Mouse (Mus musculus): Measurements from ENCODE around the gene Clec2g. TPM values are rescaled to one million over a fixed set of nuclear protein-coding genes. Genes with fewer than 3 reads are reported as not detected.
"Not testable (repeated sequence)": the region's sequence is repeated elsewhere in the genome, so short reads cannot be mapped to it uniquely, and the experiment has no call there.

Gene Clec2g
- polyA plus RNA-seq (2015; fragmentation: Nextera tagmentation; extraction: Ambion mirVana) = 0.38 and 1.3 TPM in 2 replicates

DNA sequence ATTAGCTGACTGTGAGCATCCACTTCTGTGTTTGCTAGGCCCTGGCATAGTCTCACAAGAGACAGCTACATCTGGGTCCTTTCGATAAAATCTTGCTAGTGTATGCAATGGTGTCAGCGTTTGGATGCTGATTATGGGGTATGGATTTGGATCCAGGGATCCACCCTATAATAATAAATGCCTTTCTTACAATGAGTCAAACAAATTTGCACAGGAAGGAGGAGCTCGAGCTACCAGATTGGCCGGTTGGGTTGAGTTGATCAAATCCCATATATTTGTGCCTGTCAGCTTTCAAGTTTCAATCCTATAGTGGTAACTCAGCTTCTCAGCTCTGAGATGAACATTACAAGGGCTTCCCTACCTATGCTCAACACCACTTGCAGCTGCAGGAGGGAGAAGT lies at the start of gene Clec2g:
Gene Clec2g, plus strand, starts transcription at position 301 of the 400 bp plus-strand sequence.
- peak within 1 kb of the TSS; percentile 62; the same call in 1 of the 2 replicates for H3K27ac ChIP-seq
- H3K9me3 ChIP-seq; H3K4me3 ChIP-seq; H3K9ac ChIP-seq; H3K36me3 ChIP-seq; ATAC-seq (ENCODE audit: insufficient number of reproducible peaks, insufficient read depth, low FRiP score, low TSS enrichment, low read depth); H3K27me3 ChIP-seq; H3K4me1 ChIP-seq; H3K4me2 ChIP-seq: not testable (repeated sequence)
- 90% methylated on average over 4 of the region's 4 CpGs for WGBS

DNA sequence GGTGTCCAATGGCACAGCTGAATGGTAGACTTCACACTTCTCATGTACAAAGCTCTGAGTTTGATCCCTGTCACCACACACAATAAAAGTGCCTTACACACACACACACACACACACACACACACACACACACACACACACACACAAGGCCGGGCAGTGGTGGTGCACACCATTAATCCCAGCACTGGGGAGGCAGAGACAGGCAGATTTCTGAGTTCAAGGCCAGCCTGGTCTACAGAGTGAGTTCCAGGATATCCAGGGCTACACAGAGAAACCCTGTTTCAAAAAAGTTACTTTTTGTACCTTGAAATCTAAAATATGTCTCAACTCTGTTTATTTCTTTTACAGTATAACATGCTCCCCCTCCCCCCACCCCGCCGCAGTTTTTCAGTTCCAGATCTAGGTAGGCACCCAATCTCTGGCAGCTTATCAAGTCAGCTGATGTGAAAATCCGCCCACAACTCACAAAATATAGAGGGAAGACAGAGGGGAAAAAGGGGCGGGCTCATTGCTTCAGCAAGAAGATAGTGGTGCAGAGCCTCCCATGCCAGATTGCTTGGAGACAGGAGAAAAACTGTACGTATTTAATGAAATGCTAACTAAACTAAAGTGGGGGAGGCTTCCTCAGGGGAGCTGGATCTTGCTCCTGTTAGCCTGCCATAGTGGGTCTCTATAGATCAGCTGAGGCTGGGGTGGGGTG lies 46.9 kb upstream of the Clec2g start, which contains the start of gene Clec2i:
Gene Clec2i, plus strand, starts transcription at position 498 of the 700 bp plus-strand sequence.
- not testable (repeated sequence) for H3K27ac ChIP-seq; H3K4me3 ChIP-seq; H3K27me3 ChIP-seq; H3K9me3 ChIP-seq; ATAC-seq (ENCODE audit: insufficient number of reproducible peaks, insufficient read depth, low FRiP score, low TSS enrichment, low read depth); H3K4me1 ChIP-seq; H3K36me3 ChIP-seq; H3K9ac ChIP-seq; H3K4me2 ChIP-seq
- 85% methylated on average over 6 of the region's 6 CpGs for WGBS

DNA sequence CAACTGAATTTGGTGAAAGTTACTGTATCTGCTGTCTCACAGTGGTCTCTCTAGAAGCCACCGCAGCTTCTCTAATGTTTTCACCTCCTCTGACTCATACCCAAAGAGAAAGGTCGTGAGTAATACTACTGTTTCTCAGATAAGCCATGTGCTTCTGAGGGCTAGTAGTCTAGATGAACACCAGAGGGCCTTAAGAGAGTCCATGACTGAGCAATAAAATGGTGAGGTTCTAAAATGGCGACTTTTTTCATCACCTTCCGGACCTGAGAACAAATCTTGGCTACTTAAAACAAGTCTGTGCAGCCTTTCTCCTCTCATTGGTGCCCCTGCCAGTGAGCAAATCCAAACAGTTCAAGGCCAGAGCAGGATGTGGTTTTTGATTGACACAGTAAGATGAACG lies 45.3 kb upstream of the Clec2g start:
- Histone ChIP-seq H3K4me2 (no peak overlapping the region), H3K9ac (no peak overlapping the region), H3K9me3 (no peaks in the 10 kb centered on the region), H3K27me3 (no peaks in the 10 kb centered on the region), H3K36me3 (no peaks in the 10 kb centered on the region), H3K27ac (no peak overlapping the region), H3K4me3 (no peak overlapping the region), H3K4me1 (no peaks in the 10 kb centered on the region)
- 72% methylated on average over 5 of the region's 5 CpGs for WGBS
- no peak for ATAC-seq (ENCODE audit: insufficient number of reproducible peaks, insufficient read depth, low FRiP score, low TSS enrichment, low read depth)

DNA sequence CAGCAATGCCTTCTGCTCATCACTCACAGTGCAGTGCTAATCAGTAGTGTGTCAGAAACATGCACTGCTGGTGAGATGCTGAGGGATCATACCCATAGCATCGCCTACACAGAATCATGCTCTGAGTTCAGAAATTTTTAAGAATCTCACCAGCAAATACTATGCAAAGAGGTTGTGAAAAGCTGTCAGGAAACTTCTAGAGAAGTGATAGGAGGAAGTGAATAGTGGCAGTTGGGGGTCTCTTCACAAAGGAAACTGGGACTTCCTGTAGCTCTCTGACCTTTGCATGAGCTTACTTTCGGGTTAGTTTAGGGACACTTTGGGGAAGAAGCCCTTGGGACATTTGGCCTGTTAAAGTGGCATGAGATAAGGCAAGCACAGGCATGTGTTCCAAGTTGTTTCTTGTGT lies 43.2 kb upstream of the Clec2g start, which contains the start of gene BC035044:
Gene BC035044, minus strand, starts transcription at position 179 of the 408 bp plus-strand sequence.
- no peak within 1 kb of the TSS for H3K4me2 ChIP-seq
- WGBS = 59% methylated on average over 2 of the region's 2 CpGs
- H3K4me3 ChIP-seq = no peak within 1 kb of the TSS
- H3K27ac ChIP-seq = no peak within 1 kb of the TSS
- no peaks in the 10 kb centered on the region for H3K27me3 ChIP-seq
- H3K9ac ChIP-seq = no peak within 1 kb of the TSS
- no peaks in the 10 kb centered on the region for H3K36me3 ChIP-seq
- H3K9me3 ChIP-seq = no peaks in the 10 kb centered on the region
- ATAC-seq (ENCODE audit: insufficient number of reproducible peaks, insufficient read depth, low FRiP score, low TSS enrichment, low read depth) = no peak
- H3K4me1 ChIP-seq = no peaks in the 10 kb centered on the region

DNA sequence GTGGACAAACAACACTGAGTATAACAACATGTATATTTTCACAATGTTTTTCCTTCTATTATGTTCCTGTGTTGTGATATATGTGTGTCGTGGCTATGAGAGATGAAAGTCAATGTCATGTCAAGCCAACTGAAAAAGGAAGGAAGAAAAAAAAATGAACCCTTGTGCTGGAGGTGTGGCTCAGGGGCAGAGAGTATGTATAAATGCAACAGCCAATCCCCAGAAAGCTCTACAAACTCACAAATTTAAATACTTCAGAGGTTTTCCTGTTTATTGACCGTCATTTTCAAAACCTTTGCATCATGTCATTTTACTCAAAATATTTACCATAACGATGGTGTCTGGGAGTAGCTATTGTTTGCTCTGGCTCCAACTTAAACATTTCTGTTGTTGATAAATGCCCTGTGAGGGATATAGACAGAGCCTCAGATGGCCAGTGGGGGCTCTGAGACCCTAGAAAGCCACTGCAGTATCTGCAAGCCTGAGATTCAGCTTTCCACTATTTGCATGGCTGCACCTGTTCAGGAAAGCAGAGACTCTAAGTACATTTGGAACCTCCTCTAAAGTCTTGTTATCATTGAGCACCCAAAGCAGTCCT lies 38.7 kb upstream of the Clec2g start:
- Histone ChIP-seq H3K27ac (no peak overlapping the region), H3K36me3 (no peaks in the 10 kb centered on the region), H3K4me1 (no peaks in the 10 kb centered on the region), H3K9ac (no peak overlapping the region), H3K4me2 (no peak overlapping the region), H3K9me3 (no peaks in the 10 kb centered on the region), H3K27me3 (no peaks in the 10 kb centered on the region), H3K4me3 (no peak overlapping the region)
- 86% methylated on average over 3 of the region's 3 CpGs for WGBS
- ATAC-seq (ENCODE audit: insufficient number of reproducible peaks, insufficient read depth, low FRiP score, low TSS enrichment, low read depth) = no peak

DNA sequence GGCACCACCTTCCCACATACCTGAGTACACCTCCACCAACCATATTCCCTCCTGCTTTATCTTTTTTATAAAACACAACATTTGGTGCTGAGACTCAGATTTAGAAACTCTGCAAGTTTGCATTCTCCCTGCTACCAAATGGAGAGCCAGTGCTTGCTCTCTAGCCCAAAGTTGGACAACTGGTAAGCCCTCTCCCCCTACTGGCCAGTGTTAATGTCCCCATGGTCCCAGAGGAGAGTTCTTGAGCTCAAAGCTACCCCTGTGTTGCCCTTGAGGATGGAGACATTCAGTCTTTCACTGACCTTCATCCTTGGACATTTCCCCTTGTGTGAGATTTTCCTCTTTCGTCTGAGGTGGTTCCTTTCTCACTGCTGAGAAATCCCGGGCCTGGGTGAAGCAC lies 34.1 kb upstream of the Clec2g start:
- Histone ChIP-seq H3K4me2 (no peak overlapping the region), H3K4me3 (no peak overlapping the region), H3K9ac (no peak overlapping the region), H3K9me3 (no peaks in the 10 kb centered on the region), H3K27ac (no peak overlapping the region), H3K4me1 (no peaks in the 10 kb centered on the region), H3K36me3 (no peaks in the 10 kb centered on the region), H3K27me3 (no peaks in the 10 kb centered on the region)
- 80% methylated on average over 2 of the region's 2 CpGs for WGBS
- ATAC-seq (ENCODE audit: insufficient number of reproducible peaks, insufficient read depth, low FRiP score, low TSS enrichment, low read depth) = no peak

DNA sequence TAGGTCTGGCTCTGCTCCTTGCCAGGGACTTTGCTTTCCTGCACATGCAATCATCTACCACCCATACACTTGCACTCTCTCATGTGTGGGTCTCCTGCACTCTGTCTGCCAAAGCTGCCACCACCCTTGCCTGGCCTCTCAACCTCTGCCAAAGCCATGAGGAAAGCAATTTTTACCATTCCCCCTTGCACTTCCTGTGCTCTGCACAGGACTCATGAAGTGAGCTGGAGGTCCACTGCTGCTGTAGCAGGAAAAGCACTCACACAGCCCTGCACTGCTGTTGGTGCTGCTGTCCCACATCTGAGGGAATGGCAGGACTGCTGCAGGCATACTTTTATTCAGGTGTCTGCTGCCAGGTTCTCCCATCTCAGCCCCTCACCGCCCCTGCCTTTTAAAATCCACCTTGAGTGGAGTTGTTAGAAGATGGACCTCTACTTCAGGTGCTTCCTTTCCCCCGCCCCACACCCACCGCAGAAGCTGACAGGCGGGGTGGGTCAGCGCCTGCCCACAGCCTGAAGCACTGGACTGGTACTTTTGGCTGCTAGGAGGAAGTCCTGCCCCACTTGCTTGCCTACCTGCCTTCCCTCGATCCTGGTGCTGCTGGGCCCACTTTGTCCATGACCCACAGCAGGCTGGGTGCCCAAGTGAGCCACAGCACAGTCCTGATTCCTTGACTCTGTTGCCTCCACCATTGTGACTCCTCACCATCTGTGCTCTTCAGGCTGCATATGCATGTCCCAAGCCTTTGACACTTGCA lies 33.2 kb upstream of the Clec2g start:
- H3K36me3 ChIP-seq; H3K4me3 ChIP-seq; H3K27me3 ChIP-seq; H3K27ac ChIP-seq; ATAC-seq (ENCODE audit: insufficient number of reproducible peaks, insufficient read depth, low FRiP score, low TSS enrichment, low read depth); H3K9ac ChIP-seq; H3K4me1 ChIP-seq; H3K4me2 ChIP-seq; H3K9me3 ChIP-seq: not testable (repeated sequence)
- WGBS = 87% methylated on average over 6 of the region's 6 CpGs

DNA sequence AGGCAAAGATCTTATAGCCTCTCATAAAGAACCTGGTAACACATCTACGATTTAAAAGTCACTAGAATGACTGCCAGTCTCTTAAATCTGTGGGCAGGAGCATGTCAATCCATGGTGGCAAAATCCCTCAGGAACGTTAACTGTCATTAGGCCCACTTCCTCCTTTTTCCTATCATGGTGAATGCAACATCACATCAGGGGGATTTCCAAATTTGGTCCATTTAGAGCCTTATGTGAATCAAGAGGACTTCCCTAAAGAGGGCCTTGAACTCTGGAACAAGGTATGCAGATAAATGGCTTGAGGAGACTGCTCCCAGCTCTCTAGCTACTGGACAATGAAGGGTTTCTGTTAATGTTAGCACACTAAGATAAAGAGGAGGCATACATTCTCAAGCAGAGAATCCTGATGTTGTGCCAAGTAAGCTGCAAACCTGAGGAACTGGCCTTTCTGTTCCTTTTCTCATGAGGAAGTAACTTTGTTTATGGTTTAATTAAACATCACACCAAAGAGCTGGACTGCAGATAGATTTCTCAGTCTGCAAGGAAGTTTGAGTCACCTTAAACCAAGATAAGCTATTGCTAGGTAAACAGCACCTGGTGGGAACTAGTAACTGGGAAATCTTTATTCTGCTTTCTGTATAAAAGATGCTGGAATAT lies 20.5 kb upstream of the Clec2g start:
- no peak for ATAC-seq (ENCODE audit: insufficient number of reproducible peaks, insufficient read depth, low FRiP score, low TSS enrichment, low read depth)

DNA sequence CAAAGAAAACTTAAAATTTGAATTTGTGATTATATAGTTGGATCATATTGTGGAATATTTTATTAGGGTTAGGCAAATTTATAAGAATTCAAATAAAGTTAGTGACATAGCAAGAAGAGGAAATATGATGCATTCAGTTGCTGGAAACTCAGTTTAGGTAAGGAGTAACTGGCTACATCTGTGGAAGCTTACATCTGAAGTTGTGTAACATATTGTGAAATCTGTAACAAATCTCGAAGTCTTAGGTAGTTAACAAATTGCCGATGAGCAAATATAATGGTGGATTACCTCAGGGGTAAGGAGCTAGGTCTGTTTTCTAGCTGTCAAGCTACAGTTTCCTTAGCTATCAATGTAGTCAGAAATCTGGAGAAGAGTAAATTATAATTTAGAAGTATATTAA lies 16.9 kb upstream of the Clec2g start:
- H3K4me2 ChIP-seq = no peak overlapping the region
- no peaks in the 10 kb centered on the region for H3K36me3 ChIP-seq
- no peak overlapping the region for H3K9ac ChIP-seq
- H3K9me3 ChIP-seq = no peaks in the 10 kb centered on the region
- no peaks in the 10 kb centered on the region for H3K4me1 ChIP-seq
- H3K27ac ChIP-seq = no peak overlapping the region
- no peak for ATAC-seq (ENCODE audit: insufficient number of reproducible peaks, insufficient read depth, low FRiP score, low TSS enrichment, low read depth)
- H3K4me3 ChIP-seq = no peak overlapping the region
- 83% methylated on average over 2 of the region's 2 CpGs for WGBS
- H3K27me3 ChIP-seq = no peaks in the 10 kb centered on the region

More for the DNA sequence above, 20.5 kb upstream of the Clec2g start:
- Histone ChIP-seq H3K27me3 (no peaks in the 10 kb centered on the region), H3K4me1 (no peaks in the 10 kb centered on the region), H3K4me2 (no peak overlapping the region), H3K36me3 (no peaks in the 10 kb centered on the region), H3K27ac (no peak overlapping the region), H3K9ac (no peak overlapping the region), H3K9me3 (no peaks in the 10 kb centered on the region), H3K4me3 (no peak overlapping the region)
- 82% methylated on average over 2 of the region's 2 CpGs for WGBS

DNA sequence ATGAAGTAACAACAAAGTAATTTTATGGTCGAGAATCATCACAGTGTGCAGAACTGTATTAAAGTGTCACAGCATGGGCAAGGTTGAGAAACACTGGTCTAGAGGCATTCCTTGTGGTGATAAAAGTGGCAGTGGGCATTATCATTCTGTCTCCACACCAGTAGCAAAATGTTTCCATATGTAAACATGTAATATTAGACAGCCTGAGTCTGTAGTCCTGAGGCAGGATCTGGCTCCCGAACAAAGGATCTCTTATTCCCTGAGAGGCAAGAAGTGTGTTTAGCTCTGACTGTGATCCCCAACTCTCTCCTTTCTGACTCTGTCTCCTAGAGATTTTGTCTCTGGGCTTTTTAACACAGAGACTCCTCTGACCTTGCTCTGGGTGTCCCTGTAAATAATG lies 1.1 kb upstream of the Clec2g start:
- 20% methylated on average over 2 of the region's 2 CpGs for WGBS
- no peak overlapping the region for H3K4me3 ChIP-seq
- no peaks in the 10 kb centered on the region for H3K27me3 ChIP-seq
- H3K27ac ChIP-seq = peak overlapping the region; percentile 62; the same call in 1 of the 2 replicates
- H3K9me3 ChIP-seq = no peaks in the 10 kb centered on the region
- no peak overlapping the region for H3K4me2 ChIP-seq
- H3K4me1 ChIP-seq = 0 out of 2 replicates have a peak, but pooled peaks cover 5% of the 10 kb centered on the region
- H3K36me3 ChIP-seq = no peaks in the 10 kb centered on the region
- H3K9ac ChIP-seq = no peak overlapping the region
- peak; percentile 74; the same call in 1 of the 2 replicates for ATAC-seq (ENCODE audit: insufficient number of reproducible peaks, insufficient read depth, low FRiP score, low TSS enrichment, low read depth)

DNA sequence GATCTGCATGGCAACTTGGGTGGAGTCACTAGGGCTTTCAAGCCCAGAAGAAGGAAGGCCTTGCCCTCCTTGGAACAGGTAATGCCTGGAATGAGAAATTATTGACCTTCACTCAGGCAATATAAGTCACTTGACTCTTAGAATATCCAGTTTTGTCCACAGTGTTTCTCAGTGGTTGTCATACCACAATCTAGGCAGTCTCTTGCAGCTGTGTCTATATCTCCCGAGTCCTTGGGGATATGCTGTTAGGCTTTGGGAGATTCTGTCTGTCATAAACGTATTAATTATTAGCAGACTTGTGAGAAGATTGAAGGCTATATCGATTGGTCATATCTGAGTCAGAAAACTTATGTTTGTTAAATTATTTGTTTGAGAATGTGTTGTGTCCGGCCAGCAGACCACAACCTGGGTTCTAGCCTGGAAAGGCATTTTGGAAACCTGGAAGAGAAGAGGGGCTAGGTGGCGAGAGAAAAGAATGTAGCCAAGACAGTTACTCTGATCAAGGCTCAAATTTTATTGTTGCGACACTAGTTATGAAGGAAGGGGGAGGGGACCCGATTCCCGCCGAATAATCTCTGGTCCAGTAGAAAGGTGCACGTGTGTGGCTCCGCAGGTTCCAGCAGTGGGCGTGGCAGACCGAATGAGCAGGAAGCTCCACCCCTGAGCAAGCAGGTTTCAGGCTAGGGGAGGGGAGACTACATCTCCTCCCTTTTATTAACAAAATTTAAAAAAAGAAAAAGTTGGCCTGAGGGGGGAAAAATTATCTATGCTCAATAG lies 1.9 kb downstream of the Clec2g start:
- not testable (repeated sequence) for ATAC-seq (ENCODE audit: insufficient number of reproducible peaks, insufficient read depth, low FRiP score, low TSS enrichment, low read depth); H3K9me3 ChIP-seq; H3K27ac ChIP-seq; H3K9ac ChIP-seq; H3K4me3 ChIP-seq; H3K36me3 ChIP-seq; H3K27me3 ChIP-seq; H3K4me2 ChIP-seq; H3K4me1 ChIP-seq
- 87% methylated on average over 5 of the region's 13 CpGs for WGBS
